Mouse (Mus musculus) embryonic facial prominence, embryonic 14.5 days (tissue): ENCODE results near the gene Noxa1. TPM values are rescaled to one million over a fixed set of nuclear protein-coding genes. Genes with fewer than 3 reads are reported as not detected.

Experiments
- ATAC-seq: fragments of 200-750 bp; cut with Nextera tagmentation; 2 replicates; pipeline ENCODE4 v1.8.0; 2017; ENCODE audit warnings: low read depth, moderate number of reproducible peaks, moderate TSS enrichment
- DNase-seq: peaks from one replicate; pipeline ENCODE4 v3.0.0-alpha.2; 2015; ENCODE audit warnings: low spot score
- H3K27ac ChIP-seq: fragments of 300-500 bp; sonication (generic); replicated peaks from 2 replicates; pipeline ENCODE4 v1.5.1; 2014; ENCODE audit warnings: low read depth, mild to moderate bottlenecking, low read length, moderate library complexity
- H3K27me3 ChIP-seq: fragments of 300-500 bp; sonication (generic); replicated peaks from 2 replicates; pipeline ENCODE4 v1.6.1; 2014; ENCODE audit warnings: low read length; ENCODE audit not compliant: control insufficient read depth, insufficient read depth
- H3K36me3 ChIP-seq: fragments of 300-500 bp; sonication (generic); 2 replicates; pipeline ENCODE4 v1.6.1; 2014; ENCODE audit warnings: low read length, mixed read lengths; ENCODE audit not compliant: control insufficient read depth, insufficient read depth
- H3K4me1 ChIP-seq: fragments of 300-500 bp; sonication (generic); 2 replicates; pipeline ENCODE4 v1.6.1; 2014; ENCODE audit warnings: antibody characterized with exemption, low read length; ENCODE audit not compliant: control insufficient read depth, insufficient read depth
- H3K4me2 ChIP-seq: fragments of 300-500 bp; sonication (generic); 2 replicates; pipeline ENCODE4 v1.6.1; 2014; ENCODE audit warnings: low read depth, mild to moderate bottlenecking, low read length, moderate library complexity, mixed read lengths
- H3K4me3 ChIP-seq: fragments of 300-500 bp; sonication (generic); 2 replicates; pipeline ENCODE4 v1.5.1; 2014; ENCODE audit warnings: low read depth, mild to moderate bottlenecking, low read length
- H3K9ac ChIP-seq: fragments of 300-500 bp; sonication (generic); 2 replicates; pipeline ENCODE4 v1.6.1; 2014; ENCODE audit warnings: low read depth, mild to moderate bottlenecking, low read length, moderate library complexity, mixed read lengths
- H3K9me3 ChIP-seq: fragments of 300-500 bp; sonication (generic); 2 replicates; pipeline ENCODE4 v1.6.1; 2016; ENCODE audit warnings: low read length; ENCODE audit not compliant: control insufficient read depth
- WGBS: fragments of 180-500 bp; shearing (Covaris S2); extraction: QIAGEN DNeasy Blood & Tissue Kit; methylation state at CpG from one replicate; pipeline ENCODE4 v1.1.7; 2014; 5-methylcytosine and 5-hydroxymethylcytosine counted together
- polyA plus RNA-seq: library from polyadenylated mRNA; unstranded; fragments of >200 nt; fragmentation: Nextera tagmentation; extraction: Ambion mirVana; gene quantifications from 2 replicates; pipeline ENCODE4 v1.2.1, GENCODE M21; 2014

Noxa1 gene
- polyA plus RNA-seq, 1 experiment from 2014 or later = 0.71 TPM

- 0 out of 2 replicates have a peak, but pooled peaks have one; percentile 20 for ATAC-seq
- Histone ChIP-seq H3K27ac (no peak overlapping the region), H3K4me3 (no peak overlapping the region), H3K4me2 (no peak overlapping the region), H3K4me1 (no peaks in the 10 kb centered on the region), H3K9ac (no peak overlapping the region), H3K36me3 (no peaks in the 10 kb centered on the region), H3K27me3 (no peaks in the 10 kb centered on the region), H3K9me3 (no peaks in the 10 kb centered on the region)
- DNase-seq = no peak
Observed at GRCm38 (mm10) chr2:25109487-25109886, 14.5 kb upstream of the Noxa1 start.

GRCm38 (mm10) chr2:25106045-25106444, 11.1 kb upstream of the Noxa1 start:
- H3K36me3 ChIP-seq = no peaks in the 10 kb centered on the region
- no peak overlapping the region for H3K27ac ChIP-seq
- no peaks in the 10 kb centered on the region for H3K27me3 ChIP-seq
- DNase-seq (no peak), ATAC-seq (no peak)
- H3K4me1 ChIP-seq = no peaks in the 10 kb centered on the region
- H3K4me3 ChIP-seq = no peak overlapping the region
- H3K9me3 ChIP-seq = no peaks in the 10 kb centered on the region
- no peak overlapping the region for H3K4me2 ChIP-seq
- 54% methylated on average over 3 of the region's 3 CpGs for WGBS
- no peak overlapping the region for H3K9ac ChIP-seq

GRCm38 (mm10) chr2:25104122-25104521, 9.2 kb upstream of the Noxa1 start:
- WGBS = 75% methylated on average over 2 of the region's 2 CpGs
- H3K9ac ChIP-seq = no peak overlapping the region
- no peak for ATAC-seq
- H3K9me3 ChIP-seq = no peaks in the 10 kb centered on the region
- no peak overlapping the region for H3K4me2 ChIP-seq
- H3K4me3 ChIP-seq = no peak overlapping the region
- H3K27me3 ChIP-seq = no peaks in the 10 kb centered on the region
- H3K4me1 ChIP-seq = no peaks in the 10 kb centered on the region
- no peak for DNase-seq
- no peaks in the 10 kb centered on the region for H3K36me3 ChIP-seq
- H3K27ac ChIP-seq = no peak overlapping the region

- Histone ChIP-seq H3K27me3 (no peaks in the 10 kb centered on the region), H3K4me1 (no peaks in the 10 kb centered on the region; the same call in 1 of the 2 replicates), H3K4me3 (no peak overlapping the region), H3K36me3 (no peaks in the 10 kb centered on the region), H3K9me3 (no peaks in the 10 kb centered on the region), H3K27ac (no peak overlapping the region), H3K9ac (no peak overlapping the region), H3K4me2 (no peak overlapping the region)
- 66% methylated on average over 3 of the region's 3 CpGs for WGBS
- DNase-seq (no peak), ATAC-seq (no peak)
Observed at GRCm38 (mm10) chr2:25099703-25100102, 4.8 kb upstream of the Noxa1 start.

GRCm38 (mm10) chr2:25098956-25099355, 4.0 kb upstream of the Noxa1 start:
- WGBS = 58% methylated on average over 5 of the region's 5 CpGs
- Histone ChIP-seq H3K36me3 (no peaks in the 10 kb centered on the region), H3K4me3 (no peak overlapping the region), H3K9ac (no peak overlapping the region), H3K4me1 (no peaks in the 10 kb centered on the region; the same call in 1 of the 2 replicates), H3K4me2 (no peak overlapping the region), H3K27ac (no peak overlapping the region), H3K27me3 (0 out of 2 replicates have a peak, but pooled peaks cover 5% of the 10 kb centered on the region), H3K9me3 (no peaks in the 10 kb centered on the region)
- ATAC-seq (peak; percentile 62; the same call in 1 of the 2 replicates), DNase-seq (peak; percentile 42)

- Histone ChIP-seq H3K9me3 (no peaks in the 10 kb centered on the region), H3K27ac (no peak overlapping the region), H3K4me2 (no peak overlapping the region), H3K36me3 (no peaks in the 10 kb centered on the region), H3K27me3 (0 out of 2 replicates have a peak, but pooled peaks cover 6% of the 10 kb centered on the region), H3K4me3 (no peak overlapping the region), H3K4me1 (no peaks in the 10 kb centered on the region; the same call in 1 of the 2 replicates), H3K9ac (no peak overlapping the region)
- DNase-seq (no peak), ATAC-seq (peak; percentile 7; the same call in 1 of the 2 replicates)
- WGBS = 74% methylated on average over 3 of the region's 3 CpGs
Observed at GRCm38 (mm10) chr2:25098005-25098615, 3.2 kb upstream of the Noxa1 start.

- H3K4me3 ChIP-seq = peak overlapping the region; percentile 17; the same call in 1 of the 2 replicates
- no peaks in the 10 kb centered on the region; the same call in 1 of the 2 replicates for H3K4me1 ChIP-seq
- peak overlapping the region; percentile 30 for H3K9ac ChIP-seq
- H3K36me3 ChIP-seq = no peaks in the 10 kb centered on the region
- no peaks in the 10 kb centered on the region for H3K9me3 ChIP-seq
- DNase-seq = no peak
- 0 out of 2 replicates have a peak, but pooled peaks have one; percentile 10 for ATAC-seq
- WGBS = 40% methylated on average over 17 of the region's 17 CpGs
- H3K27ac ChIP-seq = no peak overlapping the region
- H3K27me3 ChIP-seq = 0 out of 2 replicates have a peak, but pooled peaks cover 11% of the 10 kb centered on the region
- peak overlapping the region; percentile 32 for H3K4me2 ChIP-seq
Observed at GRCm38 (mm10) chr2:25094785-25095108, 202 bp downstream of the Noxa1 start.

- WGBS = 83% methylated on average over 3 of the region's 3 CpGs
- DNase-seq (no peak), ATAC-seq (no peak)
Observed at GRCm38 (mm10) chr2:25088636-25089035, 6.3 kb downstream of the Noxa1 start.

GRCm38 (mm10) chr2:25087842-25088241, 7.1 kb downstream of the Noxa1 start:
- no peak for ATAC-seq
- H3K4me1 ChIP-seq = no peaks in the 10 kb centered on the region
- WGBS = 92% methylated on average over 2 of the region's 2 CpGs
- H3K9ac ChIP-seq = no peak overlapping the region
- no peak for DNase-seq
- H3K27me3 ChIP-seq = 0 out of 2 replicates have a peak, but pooled peaks cover 5% of the 10 kb centered on the region
- H3K4me3 ChIP-seq = no peak overlapping the region
- no peaks in the 10 kb centered on the region for H3K9me3 ChIP-seq
- no peaks in the 10 kb centered on the region for H3K36me3 ChIP-seq
- no peak overlapping the region for H3K4me2 ChIP-seq
- H3K27ac ChIP-seq = no peak overlapping the region

More at GRCm38 (mm10) chr2:25088636-25089035, 6.3 kb downstream of the Noxa1 start:
- Histone ChIP-seq H3K4me1 (no peaks in the 10 kb centered on the region), H3K9me3 (no peaks in the 10 kb centered on the region), H3K36me3 (no peaks in the 10 kb centered on the region), H3K27ac (no peak overlapping the region), H3K27me3 (0 out of 2 replicates have a peak, but pooled peaks cover 5% of the 10 kb centered on the region), H3K9ac (no peak overlapping the region), H3K4me3 (no peak overlapping the region), H3K4me2 (no peak overlapping the region)
